Mouse (Mus musculus): Measurements from ENCODE around the gene Gpr161. TPM values are rescaled to one million over a fixed set of nuclear protein-coding genes. Genes with fewer than 3 reads are reported as not detected.
A peak's percentile ranks its signal among the peaks of the same experiment; 100 is the strongest.

Gene Gpr161
- 1.6 and 2.1 TPM in 2 replicates for polyA plus RNA-seq (2014; fragmentation: Nextera tagmentation; extraction: Ambion mirVana)

DNA sequence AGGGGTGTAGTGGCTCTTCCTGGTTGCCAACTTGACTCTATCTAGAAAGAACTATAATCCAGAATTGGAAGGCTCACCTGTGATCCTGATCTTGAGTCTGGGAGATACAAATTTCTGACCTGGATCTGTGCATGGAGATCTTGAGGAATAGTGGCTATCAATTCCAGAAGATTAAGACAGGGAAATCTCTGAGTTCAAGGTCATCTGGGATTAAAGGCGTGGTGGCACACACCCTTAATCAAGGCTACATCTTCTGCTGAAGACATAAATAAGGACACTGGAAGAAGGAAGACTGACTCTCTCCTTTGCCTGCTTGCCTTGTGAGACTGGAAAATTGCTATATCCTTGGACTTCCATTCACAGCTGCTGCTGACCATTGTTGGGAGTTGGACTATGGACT lies at the start of gene Gpr161:
Gpr161 (plus strand) TSS at position 301 of the 400 bp plus-strand sequence.
- ATAC-seq (replicated peaks; ENCODE audit: low FRiP score, low TSS enrichment, low read depth) = no peak
- Histone ChIP-seq H3K4me2 (ENCODE audit: low read length) (no peak within 1 kb of the TSS), H3K27ac (ENCODE audit: low read depth) (no peak within 1 kb of the TSS), H3K9me3 (ENCODE audit: control insufficient read depth, low read length) (no peaks in the 10 kb centered on the region), H3K36me3 (ENCODE audit: control insufficient read depth, insufficient read depth, low read length) (peaks cover 8% of the 10 kb centered on the region; the same call in 1 of the 2 replicates), H3K27me3 (replicated peaks; ENCODE audit: control insufficient read depth, insufficient read depth, low read length) (no peaks in the 10 kb centered on the region), H3K4me1 (replicated peaks; ENCODE audit: control insufficient read depth, insufficient read depth, low read length) (no peaks in the 10 kb centered on the region), H3K4me3 (ENCODE audit: low read depth, low read length) (no peak within 1 kb of the TSS), H3K9ac (ENCODE audit: low read length) (no peak within 1 kb of the TSS)
- no peak for DNase-seq (ENCODE audit: low spot score)
- WGBS = 79% methylated on average over 1 of the region's 1 CpGs

DNA sequence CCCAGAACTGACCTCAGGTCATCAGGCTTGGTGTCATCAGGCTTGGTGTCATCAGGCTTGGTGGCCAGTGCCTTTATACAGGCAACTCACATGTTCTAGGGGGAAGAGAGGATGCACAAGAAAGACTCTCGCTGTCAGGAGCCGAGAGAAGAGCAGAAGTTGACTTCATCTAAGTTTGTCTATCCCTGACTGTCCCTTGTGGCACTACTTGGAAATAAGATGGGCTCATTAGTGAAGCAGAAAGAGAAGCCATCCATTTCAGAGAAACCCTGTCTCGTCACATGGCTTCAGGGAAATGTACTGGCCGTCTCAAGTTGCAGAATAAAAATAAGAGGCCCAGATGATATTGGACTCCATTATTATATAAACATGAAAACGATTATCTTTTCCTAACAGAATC lies 49.0 kb upstream of the Gpr161 start:
- Histone ChIP-seq H3K9me3 (ENCODE audit: control insufficient read depth, low read length) (no peaks in the 10 kb centered on the region), H3K36me3 (ENCODE audit: control insufficient read depth, insufficient read depth, low read length) (no peaks in the 10 kb centered on the region), H3K27me3 (replicated peaks; ENCODE audit: control insufficient read depth, insufficient read depth, low read length) (no peaks in the 10 kb centered on the region), H3K4me2 (ENCODE audit: low read length) (no peak overlapping the region), H3K4me3 (ENCODE audit: low read depth, low read length) (no peak overlapping the region), H3K27ac (ENCODE audit: low read depth) (no peak overlapping the region), H3K4me1 (replicated peaks; ENCODE audit: control insufficient read depth, insufficient read depth, low read length) (no peaks in the 10 kb centered on the region), H3K9ac (ENCODE audit: low read length) (no peak overlapping the region)
- no peak for DNase-seq (ENCODE audit: low spot score)
- ATAC-seq (replicated peaks; ENCODE audit: low FRiP score, low TSS enrichment, low read depth) = no peak
- WGBS = 71% methylated on average over 5 of the region's 5 CpGs

DNA sequence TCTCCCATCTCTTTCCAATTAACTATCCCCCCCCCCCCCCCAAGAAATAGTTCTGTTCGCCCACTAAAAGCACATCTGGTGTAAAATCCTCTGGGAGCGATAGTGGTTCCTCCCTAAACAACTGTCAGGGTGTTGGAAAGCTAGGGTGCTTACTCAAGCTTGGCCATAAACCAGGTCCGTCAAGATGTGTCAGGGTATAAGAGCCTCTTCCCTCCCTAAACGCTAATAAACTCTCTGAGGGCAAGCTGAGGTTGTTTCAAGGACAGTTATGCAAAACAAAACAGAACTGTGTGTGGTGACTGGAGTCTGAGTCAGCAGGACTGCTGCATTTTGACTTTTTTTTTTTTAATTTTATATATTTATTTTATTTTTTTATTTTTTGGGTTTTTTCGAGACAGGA lies 48.5 kb upstream of the Gpr161 start:
- 46% methylated on average over 5 of the region's 5 CpGs for WGBS
- DNase-seq (ENCODE audit: low spot score) = no peak
- no peaks in the 10 kb centered on the region for H3K27me3 ChIP-seq (replicated peaks; ENCODE audit: control insufficient read depth, insufficient read depth, low read length)
- no peaks in the 10 kb centered on the region for H3K36me3 ChIP-seq (ENCODE audit: control insufficient read depth, insufficient read depth, low read length)
- no peak overlapping the region for H3K4me2 ChIP-seq (ENCODE audit: low read length)
- no peak for ATAC-seq (replicated peaks; ENCODE audit: low FRiP score, low TSS enrichment, low read depth)
- H3K27ac ChIP-seq (ENCODE audit: low read depth) = no peak overlapping the region
- H3K4me1 ChIP-seq (replicated peaks; ENCODE audit: control insufficient read depth, insufficient read depth, low read length) = no peaks in the 10 kb centered on the region
- no peaks in the 10 kb centered on the region for H3K9me3 ChIP-seq (ENCODE audit: control insufficient read depth, low read length)
- H3K4me3 ChIP-seq (ENCODE audit: low read depth, low read length) = no peak overlapping the region
- no peak overlapping the region for H3K9ac ChIP-seq (ENCODE audit: low read length)

DNA sequence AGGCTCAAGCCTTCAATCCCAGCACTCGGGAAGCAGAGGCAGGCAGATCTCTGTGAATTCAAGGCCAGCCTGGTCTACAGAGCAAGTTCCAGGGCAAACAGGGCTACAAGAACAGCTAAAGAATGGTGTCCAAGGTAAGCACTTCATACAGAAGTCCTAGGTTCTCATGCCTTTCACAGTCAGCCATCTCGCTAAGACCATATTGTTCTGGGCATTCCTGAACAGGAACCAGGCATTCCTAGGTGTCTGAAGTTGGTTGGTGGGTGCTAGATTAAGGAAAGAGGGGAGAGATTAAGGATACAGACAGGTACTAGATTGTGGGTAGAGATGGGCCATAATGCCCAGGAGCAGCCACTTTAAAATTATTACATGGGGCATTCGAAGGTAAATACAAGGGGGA lies 47.8 kb upstream of the Gpr161 start:
- Histone ChIP-seq H3K4me1 (replicated peaks; ENCODE audit: control insufficient read depth, insufficient read depth, low read length) (no peaks in the 10 kb centered on the region), H3K9me3 (ENCODE audit: control insufficient read depth, low read length) (no peaks in the 10 kb centered on the region), H3K4me2 (ENCODE audit: low read length) (no peak overlapping the region), H3K36me3 (ENCODE audit: control insufficient read depth, insufficient read depth, low read length) (no peaks in the 10 kb centered on the region), H3K27me3 (replicated peaks; ENCODE audit: control insufficient read depth, insufficient read depth, low read length) (no peaks in the 10 kb centered on the region), H3K4me3 (ENCODE audit: low read depth, low read length) (no peak overlapping the region), H3K9ac (ENCODE audit: low read length) (no peak overlapping the region), H3K27ac (ENCODE audit: low read depth) (no peak overlapping the region)
- ATAC-seq (replicated peaks; ENCODE audit: low FRiP score, low TSS enrichment, low read depth) = no peak
- 92% methylated on average over 3 of the region's 3 CpGs for WGBS
- no peak for DNase-seq (ENCODE audit: low spot score)

DNA sequence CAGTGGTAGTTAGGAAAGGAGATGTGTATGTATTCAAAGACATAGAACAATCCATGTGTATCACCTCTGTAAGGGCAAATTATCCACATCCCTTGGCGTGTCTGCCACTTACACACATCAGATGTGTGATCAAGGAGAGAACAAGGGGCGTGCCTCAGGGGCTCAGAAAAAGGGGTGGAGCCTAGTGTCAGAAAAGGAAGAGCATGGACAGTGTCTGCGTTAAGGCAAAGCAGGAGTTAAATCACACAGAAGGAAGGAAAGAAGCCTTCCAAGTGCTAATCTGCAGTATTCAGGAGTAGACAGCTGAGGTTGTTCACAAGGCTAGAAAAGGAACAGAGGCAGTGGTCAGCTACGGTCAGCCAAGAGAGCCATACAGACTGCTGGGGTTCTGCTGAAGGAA lies 46.7 kb upstream of the Gpr161 start:
- Histone ChIP-seq H3K9me3 (ENCODE audit: control insufficient read depth, low read length) (no peaks in the 10 kb centered on the region), H3K4me2 (ENCODE audit: low read length) (no peak overlapping the region), H3K27me3 (replicated peaks; ENCODE audit: control insufficient read depth, insufficient read depth, low read length) (no peaks in the 10 kb centered on the region), H3K36me3 (ENCODE audit: control insufficient read depth, insufficient read depth, low read length) (no peaks in the 10 kb centered on the region), H3K9ac (ENCODE audit: low read length) (no peak overlapping the region), H3K27ac (ENCODE audit: low read depth) (no peak overlapping the region), H3K4me3 (ENCODE audit: low read depth, low read length) (no peak overlapping the region), H3K4me1 (replicated peaks; ENCODE audit: control insufficient read depth, insufficient read depth, low read length) (no peaks in the 10 kb centered on the region)
- WGBS = 48% methylated on average over 4 of the region's 4 CpGs
- DNase-seq (ENCODE audit: low spot score) (no peak), ATAC-seq (replicated peaks; ENCODE audit: low FRiP score, low TSS enrichment, low read depth) (no peak)

DNA sequence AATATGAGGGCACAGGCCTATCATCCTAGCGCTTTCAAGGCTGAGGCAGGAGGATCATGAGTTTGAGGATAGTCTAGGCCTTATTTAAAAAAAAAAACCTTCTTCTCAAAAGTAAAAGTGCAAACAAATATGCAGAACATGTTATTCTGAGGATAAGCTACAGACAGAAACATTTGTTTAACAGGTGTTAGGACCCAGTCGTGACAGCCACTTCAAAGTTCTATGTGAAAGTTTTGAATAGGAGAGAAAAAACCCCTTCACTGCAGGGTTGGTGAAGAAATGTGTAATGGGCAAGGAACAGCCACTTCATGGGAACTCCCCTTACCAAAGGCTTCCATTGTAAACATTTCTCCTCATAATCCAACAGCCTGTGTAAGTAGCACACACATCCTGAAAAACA lies 45.0 kb upstream of the Gpr161 start:
- no peak for DNase-seq (ENCODE audit: low spot score)
- Histone ChIP-seq H3K4me1 (replicated peaks; ENCODE audit: control insufficient read depth, insufficient read depth, low read length) (no peaks in the 10 kb centered on the region), H3K9ac (ENCODE audit: low read length) (no peak overlapping the region)

DNA sequence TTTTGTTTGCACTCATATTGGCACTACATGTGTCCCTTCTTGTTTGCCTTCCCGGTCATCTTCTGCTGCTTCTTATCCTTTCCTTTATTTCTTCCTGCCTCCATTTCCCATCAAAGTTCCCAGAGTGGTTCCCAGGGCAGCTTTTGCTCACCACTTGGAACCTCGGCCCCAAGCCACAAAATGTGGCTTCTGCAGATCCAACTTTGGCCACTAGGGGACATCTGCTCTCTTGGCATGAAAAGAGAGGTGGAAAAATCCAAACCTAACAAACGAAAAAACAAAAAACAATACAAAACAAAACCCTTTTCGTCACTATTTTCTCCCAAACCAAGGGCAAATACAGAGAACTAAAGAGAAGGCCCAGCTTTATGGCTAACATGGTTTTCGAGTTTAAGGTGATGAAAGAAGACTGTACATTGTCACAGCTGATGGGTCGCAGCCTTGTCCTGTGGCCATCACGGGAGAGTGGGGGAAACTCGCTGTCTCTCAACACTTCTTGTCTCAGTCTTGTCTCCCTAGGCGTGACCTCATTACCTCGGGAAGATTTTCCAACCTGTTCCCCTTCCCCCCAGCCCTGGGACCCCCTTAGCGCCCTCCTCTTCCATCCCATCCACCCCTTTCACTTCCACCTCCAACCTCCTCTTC lies 43.4 kb upstream of the Gpr161 start:
- Histone ChIP-seq H3K9me3 (ENCODE audit: control insufficient read depth, low read length) (no peaks in the 10 kb centered on the region), H3K27me3 (replicated peaks; ENCODE audit: control insufficient read depth, insufficient read depth, low read length) (no peaks in the 10 kb centered on the region), H3K36me3 (ENCODE audit: control insufficient read depth, insufficient read depth, low read length) (no peaks in the 10 kb centered on the region), H3K27ac (ENCODE audit: low read depth) (no peak overlapping the region), H3K9ac (ENCODE audit: low read length) (no peak overlapping the region), H3K4me2 (ENCODE audit: low read length) (no peak overlapping the region), H3K4me1 (replicated peaks; ENCODE audit: control insufficient read depth, insufficient read depth, low read length) (no peaks in the 10 kb centered on the region), H3K4me3 (ENCODE audit: low read depth, low read length) (no peak overlapping the region)
- ATAC-seq (replicated peaks; ENCODE audit: low FRiP score, low TSS enrichment, low read depth) (no peak), DNase-seq (ENCODE audit: low spot score) (peak; percentile 82)
- 57% methylated on average over 11 of the region's 11 CpGs for whole genome bisulfite sequencing

More for the DNA sequence above, 45.0 kb upstream of the Gpr161 start:
- Histone ChIP-seq H3K9me3 (ENCODE audit: control insufficient read depth, low read length) (no peaks in the 10 kb centered on the region), H3K4me2 (ENCODE audit: low read length) (no peak overlapping the region), H3K27me3 (replicated peaks; ENCODE audit: control insufficient read depth, insufficient read depth, low read length) (no peaks in the 10 kb centered on the region), H3K36me3 (ENCODE audit: control insufficient read depth, insufficient read depth, low read length) (no peaks in the 10 kb centered on the region), H3K4me3 (ENCODE audit: low read depth, low read length) (no peak overlapping the region), H3K27ac (ENCODE audit: low read depth) (no peak overlapping the region)
- ATAC-seq (replicated peaks; ENCODE audit: low FRiP score, low TSS enrichment, low read depth) = no peak
- 86% methylated on average over 2 of the region's 2 CpGs for WGBS

DNA sequence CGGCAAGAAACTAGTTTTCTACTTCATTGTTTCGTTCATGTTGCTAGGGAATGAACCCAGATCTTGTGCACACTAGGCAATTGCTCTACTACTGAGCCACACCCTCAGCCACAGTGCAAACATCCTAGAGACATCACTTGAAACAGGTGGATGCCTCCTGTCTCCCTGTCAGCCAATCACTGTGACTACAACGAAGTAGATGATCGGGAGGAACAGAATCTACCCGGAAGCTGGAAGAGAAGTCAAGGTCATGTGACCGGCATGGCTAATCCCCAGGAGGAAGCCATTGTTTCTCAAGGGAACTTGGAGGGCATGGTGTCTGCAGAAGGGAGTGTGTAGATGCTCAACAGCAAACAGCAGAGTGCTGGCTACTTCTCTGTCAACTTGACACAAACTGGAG lies 20.6 kb upstream of the Gpr161 start:
- WGBS = 83% methylated on average over 6 of the region's 6 CpGs
- no peak for ATAC-seq (replicated peaks; ENCODE audit: low FRiP score, low TSS enrichment, low read depth)

DNA sequence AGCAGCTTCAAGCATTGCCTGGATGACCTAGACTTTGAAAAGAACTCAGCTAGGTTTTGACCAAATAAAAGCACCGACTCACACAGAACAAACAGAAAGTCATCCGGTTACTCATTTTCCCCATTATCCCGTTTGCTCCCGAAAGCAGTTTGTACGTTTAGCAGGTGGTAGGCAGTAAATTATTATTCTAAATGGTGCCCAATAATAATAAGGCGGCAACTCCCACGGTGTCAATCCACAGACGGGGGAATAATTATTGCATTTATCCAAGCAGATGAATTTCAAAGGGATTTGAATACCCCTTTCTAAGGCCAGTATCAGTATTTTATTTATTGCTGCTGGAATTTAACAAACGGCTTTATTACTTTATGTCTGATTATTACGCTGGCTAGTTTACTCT lies 14.8 kb upstream of the Gpr161 start:
- no peak for DNase-seq (ENCODE audit: low spot score)
- H3K27me3 ChIP-seq (replicated peaks; ENCODE audit: control insufficient read depth, insufficient read depth, low read length) = no peaks in the 10 kb centered on the region
- H3K27ac ChIP-seq (ENCODE audit: low read depth) = peak overlapping the region; percentile 93
- peaks cover 14% of the 10 kb centered on the region; the same call in 1 of the 2 replicates for H3K4me1 ChIP-seq (replicated peaks; ENCODE audit: control insufficient read depth, insufficient read depth, low read length)
- no peaks in the 10 kb centered on the region for H3K36me3 ChIP-seq (ENCODE audit: control insufficient read depth, insufficient read depth, low read length)
- H3K9ac ChIP-seq (ENCODE audit: low read length) = peak overlapping the region; percentile 79
- peak overlapping the region; percentile 85 for H3K4me2 ChIP-seq (ENCODE audit: low read length)
- H3K4me3 ChIP-seq (ENCODE audit: low read depth, low read length) = peak overlapping the region; percentile 66; the same call in 1 of the 2 replicates
- no peaks in the 10 kb centered on the region for H3K9me3 ChIP-seq (ENCODE audit: control insufficient read depth, low read length)
- WGBS = 41% methylated on average over 10 of the region's 10 CpGs
- ATAC-seq (replicated peaks; ENCODE audit: low FRiP score, low TSS enrichment, low read depth) = no peak

More for the DNA sequence above, 20.6 kb upstream of the Gpr161 start:
- H3K27me3 ChIP-seq (replicated peaks; ENCODE audit: control insufficient read depth, insufficient read depth, low read length) = no peaks in the 10 kb centered on the region
- H3K36me3 ChIP-seq (ENCODE audit: control insufficient read depth, insufficient read depth, low read length) = no peaks in the 10 kb centered on the region
- H3K4me2 ChIP-seq (ENCODE audit: low read length) = no peak overlapping the region
- no peak overlapping the region for H3K27ac ChIP-seq (ENCODE audit: low read depth)
- no peaks in the 10 kb centered on the region for H3K9me3 ChIP-seq (ENCODE audit: control insufficient read depth, low read length)
- DNase-seq (ENCODE audit: low spot score) = no peak
- H3K9ac ChIP-seq (ENCODE audit: low read length) = no peak overlapping the region
- H3K4me1 ChIP-seq (replicated peaks; ENCODE audit: control insufficient read depth, insufficient read depth, low read length) = no peaks in the 10 kb centered on the region
- H3K4me3 ChIP-seq (ENCODE audit: low read depth, low read length) = no peak overlapping the region

Data from intestine, embryonic 14.5 days (tissue).